Mouse (Mus musculus) stomach, embryonic 15.5 days (tissue): ENCODE measurements around the gene Dgkg. TPM values are rescaled to one million over a fixed set of nuclear protein-coding genes. Genes with fewer than 3 reads are reported as not detected.

Source experiments
- ATAC-seq: fragments of 200-750 bp; cut with Nextera tagmentation; 2 replicates; pipeline ENCODE4 v1.8.0; 2017; ENCODE audit warnings: low read depth, moderate number of reproducible peaks, moderate TSS enrichment; ENCODE audit not compliant: insufficient read depth, low FRiP score
- H3K27ac ChIP-seq: fragments of 300-500 bp; sonication (generic); 2 replicates; pipeline ENCODE4 v1.5.1; 2015; ENCODE audit warnings: mild to moderate bottlenecking, inconsistent platforms
- H3K27me3 ChIP-seq: fragments of 300-500 bp; sonication (generic); replicated peaks from 2 replicates; pipeline ENCODE4 v1.6.1; 2015; ENCODE audit warnings: inconsistent platforms
- H3K36me3 ChIP-seq: fragments of 300-500 bp; sonication (generic); 2 replicates; pipeline ENCODE4 v1.6.1; 2015; ENCODE audit warnings: inconsistent platforms
- H3K4me1 ChIP-seq: fragments of 300-500 bp; sonication (generic); 2 replicates; pipeline ENCODE4 v1.6.1; 2015; ENCODE audit warnings: inconsistent platforms
- H3K4me2 ChIP-seq: fragments of 300-500 bp; sonication (generic); 2 replicates; pipeline ENCODE4 v1.6.1; 2015; ENCODE audit warnings: mild to moderate bottlenecking, inconsistent platforms
- H3K4me3 ChIP-seq: fragments of 300-500 bp; sonication (generic); replicated peaks from 2 replicates; pipeline ENCODE4 v1.5.1; 2015; ENCODE audit warnings: inconsistent platforms
- H3K9ac ChIP-seq: fragments of 300-500 bp; sonication (generic); 2 replicates; pipeline ENCODE4 v1.6.1; 2015; ENCODE audit warnings: inconsistent platforms
- H3K9me3 ChIP-seq: fragments of 300-500 bp; sonication (generic); 2 replicates; pipeline ENCODE4 v1.6.1; 2016; ENCODE audit warnings: inconsistent platforms
- WGBS: fragments of 180-500 bp; shearing (Covaris S2); methylation state at CpG from one replicate; pipeline ENCODE4 v1.1.7; 2015; 5-methylcytosine and 5-hydroxymethylcytosine counted together
- polyA plus RNA-seq: library from polyadenylated mRNA; unstranded; fragments of >200 nt; fragmentation: Nextera tagmentation; extraction: Ambion mirVana; gene quantifications from 2 replicates; pipeline ENCODE4 v1.2.1, GENCODE M21; 2015

Gene Dgkg
- polyA plus RNA-seq, 1 experiment from 2014 or later = 1.5 TPM

DNA sequence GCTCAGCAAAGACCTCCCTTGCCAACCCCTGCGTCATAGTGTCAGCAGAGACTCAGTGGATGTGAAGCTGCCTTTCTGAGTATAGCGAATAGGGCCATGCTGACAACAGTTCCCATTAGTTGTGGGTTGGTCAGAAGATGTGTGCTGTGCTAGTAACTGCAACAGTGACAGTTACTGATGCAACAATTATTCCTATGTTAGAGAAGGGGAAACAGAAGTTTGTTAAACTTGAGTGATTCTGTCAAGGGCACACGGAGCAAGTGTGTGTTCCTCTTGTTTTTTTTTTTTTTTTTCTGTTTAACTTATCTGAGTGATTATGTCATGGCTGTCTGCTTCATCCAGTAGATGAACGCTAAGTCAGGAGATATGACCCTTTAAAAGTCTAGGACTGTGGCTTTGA, 41.2 kb downstream of the Dgkg start:
- no peak overlapping the region for H3K9ac ChIP-seq
- H3K4me1 ChIP-seq = no peaks in the 10 kb centered on the region
- H3K27ac ChIP-seq = no peak overlapping the region
- no peak overlapping the region for H3K4me3 ChIP-seq
- H3K4me2 ChIP-seq = no peak overlapping the region
- H3K36me3 ChIP-seq = no peaks in the 10 kb centered on the region
- no peaks in the 10 kb centered on the region for H3K27me3 ChIP-seq
- WGBS = 70% methylated on average over 4 of the region's 4 CpGs
- ATAC-seq = no peak
- no peaks in the 10 kb centered on the region for H3K9me3 ChIP-seq

DNA sequence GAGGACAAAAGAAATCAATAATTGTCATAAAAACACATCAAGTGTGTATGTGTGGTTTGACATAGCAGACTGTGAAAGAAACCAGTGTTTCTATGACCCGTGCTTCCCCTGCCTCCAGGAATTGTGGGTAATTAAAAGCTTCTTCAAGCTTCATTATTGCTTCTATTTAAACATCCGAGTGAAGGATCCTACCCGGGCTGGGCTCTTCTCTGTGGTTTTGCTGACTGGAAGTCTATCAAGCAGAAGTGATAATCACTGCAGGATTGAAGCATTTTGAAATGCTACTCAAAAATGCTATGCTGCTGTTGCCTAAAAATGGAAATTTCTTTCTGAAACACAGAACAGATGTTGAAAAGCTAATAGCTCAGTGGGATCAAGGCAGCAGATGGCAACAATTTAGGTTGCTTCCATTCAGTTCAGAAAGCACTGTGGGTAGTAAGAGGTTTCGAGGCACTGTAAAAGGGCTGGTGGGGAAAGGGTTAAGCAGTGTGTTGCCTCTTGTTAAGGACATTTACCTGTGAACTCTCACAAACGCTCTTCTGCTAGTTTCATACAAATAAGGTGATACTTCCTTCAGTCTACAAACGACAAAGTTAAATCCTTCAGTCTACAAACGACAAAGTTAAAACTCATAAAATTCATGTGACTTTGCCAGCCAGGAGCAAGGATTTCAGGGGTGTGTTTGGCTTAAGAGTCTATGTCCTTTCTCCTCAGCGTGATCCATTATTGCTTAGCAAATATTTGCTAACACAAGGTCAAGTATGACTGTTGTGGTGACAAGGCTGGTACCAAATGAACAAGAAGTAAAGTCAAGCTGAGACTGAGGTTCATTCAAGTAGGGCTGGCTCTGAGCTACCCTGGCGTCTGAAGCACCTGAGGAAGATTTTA, 43.6 kb downstream of the Dgkg start:
- no peaks in the 10 kb centered on the region for H3K9me3 ChIP-seq
- no peak overlapping the region for H3K9ac ChIP-seq
- peak; percentile 58 for ATAC-seq
- no peak overlapping the region for H3K4me2 ChIP-seq
- 0 out of 2 replicates have a peak, but pooled peaks cover 4% of the 10 kb centered on the region for H3K27me3 ChIP-seq
- H3K4me1 ChIP-seq = no peaks in the 10 kb centered on the region
- no peak overlapping the region for H3K4me3 ChIP-seq
- H3K36me3 ChIP-seq = no peaks in the 10 kb centered on the region
- peak overlapping the region; percentile 32; the same call in 1 of the 2 replicates for H3K27ac ChIP-seq
- WGBS = 47% methylated on average over 9 of the region's 9 CpGs

DNA sequence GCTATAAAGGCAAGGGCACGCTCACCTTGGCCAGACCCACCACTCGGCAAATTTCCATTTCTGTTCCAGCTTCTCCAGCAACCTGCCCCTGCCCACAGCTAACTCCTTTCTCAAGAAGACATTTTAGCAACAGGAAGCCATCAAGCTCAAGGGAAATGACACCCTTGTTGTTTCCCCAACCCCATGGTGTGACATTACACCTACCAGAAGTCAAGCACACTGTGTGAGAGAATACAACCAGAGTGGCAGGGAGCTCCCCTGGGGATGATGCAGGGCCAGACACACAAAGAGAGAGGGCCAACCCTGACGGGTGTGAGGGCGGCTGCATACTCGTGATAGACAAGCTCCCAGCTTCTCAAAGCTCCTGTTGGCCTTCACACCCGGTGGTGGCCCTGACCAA, 49.0 kb downstream of the Dgkg start:
- Histone ChIP-seq H3K4me3 (no peak overlapping the region), H3K36me3 (no peaks in the 10 kb centered on the region), H3K27ac (no peak overlapping the region), H3K27me3 (0 out of 2 replicates have a peak, but pooled peaks cover 4% of the 10 kb centered on the region), H3K4me1 (no peaks in the 10 kb centered on the region), H3K4me2 (no peak overlapping the region), H3K9me3 (no peaks in the 10 kb centered on the region), H3K9ac (no peak overlapping the region)
- no peak for ATAC-seq
- 40% methylated on average over 6 of the region's 6 CpGs for WGBS

DNA sequence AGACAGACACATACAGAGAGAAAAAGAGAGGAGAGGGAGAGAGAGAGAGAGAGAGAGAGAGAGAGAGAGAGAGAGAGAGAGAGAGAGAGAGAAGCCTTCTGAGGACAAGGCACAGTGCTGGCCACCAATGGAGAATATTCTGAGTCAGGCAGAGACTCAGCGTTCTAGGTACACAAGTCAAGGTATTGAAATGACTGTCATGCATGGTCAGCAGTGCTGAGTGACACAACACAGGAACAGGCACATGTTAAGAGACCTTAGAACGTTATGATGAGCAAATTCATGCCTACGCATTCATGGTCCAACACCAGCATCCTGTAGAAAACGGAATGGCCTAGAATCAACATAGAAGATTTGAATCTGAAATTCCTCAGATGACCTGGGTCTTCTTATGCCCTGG, 50.0 kb downstream of the Dgkg start:
- 87% methylated on average over 4 of the region's 4 CpGs for WGBS
- no peak overlapping the region for H3K27ac ChIP-seq
- no peaks in the 10 kb centered on the region for H3K9me3 ChIP-seq
- ATAC-seq = no peak
- no peaks in the 10 kb centered on the region for H3K4me1 ChIP-seq
- no peak overlapping the region for H3K4me2 ChIP-seq
- H3K36me3 ChIP-seq = no peaks in the 10 kb centered on the region
- 0 out of 2 replicates have a peak, but pooled peaks cover 4% of the 10 kb centered on the region for H3K27me3 ChIP-seq
- no peak overlapping the region for H3K9ac ChIP-seq
- H3K4me3 ChIP-seq = no peak overlapping the region

DNA sequence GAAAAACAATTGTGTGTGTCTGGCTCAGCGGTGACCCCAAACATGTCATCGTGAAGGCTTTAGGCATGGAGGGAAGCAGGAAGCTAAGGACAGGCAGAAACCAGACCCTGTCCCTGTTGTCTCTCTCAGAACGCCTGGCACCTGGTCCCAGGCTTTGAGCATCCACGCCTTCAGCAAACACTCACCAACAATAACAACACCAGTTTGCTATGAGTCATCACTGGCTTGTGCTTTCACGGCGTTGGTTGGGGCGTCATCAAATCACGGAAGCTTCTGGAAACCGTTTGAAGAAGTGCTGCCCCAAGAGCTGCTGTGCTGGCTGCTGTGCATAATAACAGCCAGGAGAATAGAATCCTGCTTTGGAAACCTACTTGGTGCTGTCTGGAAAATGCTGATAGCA, 54.6 kb downstream of the Dgkg start:
- no peak for ATAC-seq
- Histone ChIP-seq H3K9me3 (no peaks in the 10 kb centered on the region), H3K36me3 (no peaks in the 10 kb centered on the region), H3K27me3 (no peaks in the 10 kb centered on the region), H3K27ac (peak overlapping the region; percentile 16; the same call in 1 of the 2 replicates), H3K4me1 (no peaks in the 10 kb centered on the region), H3K4me2 (no peak overlapping the region), H3K9ac (no peak overlapping the region), H3K4me3 (no peak overlapping the region)
- 63% methylated on average over 9 of the region's 9 CpGs for WGBS

DNA sequence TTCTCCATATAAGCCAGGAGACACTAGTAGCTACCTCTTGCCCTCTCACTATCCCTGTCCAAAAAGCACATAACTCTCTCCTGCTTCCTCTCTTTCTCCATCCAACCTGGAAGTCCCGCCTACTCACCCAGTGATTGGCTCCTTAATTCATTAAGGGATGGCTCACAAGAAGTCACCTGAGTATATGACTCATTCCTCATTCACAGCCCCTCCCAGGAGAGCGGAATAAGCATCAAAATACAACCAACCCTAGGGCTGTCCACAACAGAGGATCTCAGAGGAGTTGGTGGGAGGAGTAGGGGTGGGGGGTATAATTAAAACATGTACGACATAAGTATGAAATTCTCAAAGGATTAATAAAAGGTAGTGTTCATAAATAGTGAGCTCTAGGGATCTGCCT, 55.3 kb downstream of the Dgkg start:
- Histone ChIP-seq H3K27ac (0 out of 2 replicates have a peak overlapping the region, but pooled peaks have one; percentile 16), H3K4me1 (no peaks in the 10 kb centered on the region), H3K4me2 (no peak overlapping the region), H3K9me3 (no peaks in the 10 kb centered on the region), H3K9ac (no peak overlapping the region), H3K27me3 (no peaks in the 10 kb centered on the region), H3K36me3 (no peaks in the 10 kb centered on the region), H3K4me3 (no peak overlapping the region)
- 83% methylated on average over 3 of the region's 3 CpGs for WGBS
- ATAC-seq = no peak

DNA sequence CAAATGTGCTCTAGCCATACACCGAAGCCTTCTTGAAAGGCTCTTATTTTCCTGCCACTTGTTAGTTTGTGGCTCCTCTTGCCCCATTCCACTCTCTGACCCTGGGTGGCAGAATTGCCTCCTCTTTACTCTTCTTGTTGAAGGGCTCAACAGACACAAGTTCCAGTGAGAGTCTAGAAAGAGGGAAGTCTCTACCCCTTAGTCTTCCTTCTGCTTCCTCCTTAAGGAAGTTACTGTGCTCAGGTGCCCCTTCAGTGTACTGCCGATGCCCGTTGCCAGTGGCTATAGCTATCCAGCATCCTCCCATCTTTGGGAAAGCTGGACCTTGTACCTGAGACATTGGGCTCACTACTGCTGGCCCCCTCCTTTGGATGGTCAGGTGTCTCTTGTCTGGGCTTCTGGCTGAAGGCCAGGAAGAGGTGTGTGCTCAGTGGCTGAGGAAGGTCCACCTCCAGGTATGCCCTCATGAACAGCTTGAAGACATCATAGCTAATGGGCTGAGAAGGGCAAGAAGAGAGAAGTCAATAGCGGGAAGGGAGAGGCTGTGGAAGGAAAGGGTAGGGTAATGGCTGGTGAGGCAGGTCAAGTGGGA, 56.8 kb downstream of the Dgkg start:
- Histone ChIP-seq H3K9ac (no peak overlapping the region), H3K36me3 (no peaks in the 10 kb centered on the region), H3K4me3 (no peak overlapping the region), H3K4me2 (no peak overlapping the region), H3K27ac (no peak overlapping the region), H3K4me1 (no peaks in the 10 kb centered on the region), H3K27me3 (no peaks in the 10 kb centered on the region), H3K9me3 (no peaks in the 10 kb centered on the region)
- no peak for ATAC-seq
- 75% methylated on average over 4 of the region's 4 CpGs for WGBS

DNA sequence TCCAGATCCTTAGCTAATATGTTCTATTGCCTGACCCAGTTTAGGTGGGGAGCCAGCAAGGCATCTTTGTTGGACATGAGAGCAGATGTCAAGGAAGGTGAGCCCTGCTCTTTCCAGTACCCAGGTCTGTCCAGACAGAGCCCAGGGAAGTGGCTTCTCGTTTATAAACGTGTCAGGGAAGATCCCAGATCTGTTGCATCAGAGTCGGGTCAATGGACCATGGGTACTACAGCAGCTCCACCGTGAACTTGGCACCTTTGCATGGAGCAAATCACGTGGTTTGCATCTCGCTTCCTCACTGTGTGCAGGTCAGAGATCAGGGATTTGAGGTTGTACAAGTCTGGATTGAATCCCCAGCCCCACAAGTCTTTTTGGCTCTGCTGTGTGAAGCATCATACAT, 58.3 kb downstream of the Dgkg start:
- Histone ChIP-seq H3K9ac (no peak overlapping the region), H3K27me3 (no peaks in the 10 kb centered on the region), H3K4me1 (no peaks in the 10 kb centered on the region), H3K36me3 (no peaks in the 10 kb centered on the region), H3K27ac (no peak overlapping the region), H3K9me3 (no peaks in the 10 kb centered on the region), H3K4me2 (no peak overlapping the region), H3K4me3 (no peak overlapping the region)
- WGBS = 76% methylated on average over 6 of the region's 6 CpGs
- no peak for ATAC-seq

DNA sequence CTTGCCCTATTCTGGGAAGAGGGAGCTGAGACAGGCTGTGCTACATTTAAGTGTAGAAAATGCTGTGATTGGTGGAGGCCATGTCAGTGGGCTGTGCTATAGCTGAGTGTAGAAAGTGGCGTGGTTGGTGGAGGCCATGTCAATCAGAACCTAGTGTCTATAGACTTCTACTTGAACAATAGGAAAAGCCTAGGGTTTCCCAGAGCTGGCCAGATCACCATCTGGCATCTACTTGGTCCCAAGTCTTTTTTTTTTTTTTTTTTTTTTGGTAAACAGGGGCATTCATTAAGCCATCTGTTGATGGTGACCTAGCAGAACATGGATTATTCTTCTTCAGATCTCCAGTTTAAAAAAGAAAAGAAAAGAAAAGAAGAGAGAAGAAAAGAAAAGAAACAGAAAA, 60.6 kb downstream of the Dgkg start:
- Histone ChIP-seq H3K27me3 (no peaks in the 10 kb centered on the region), H3K9ac (no peak overlapping the region), H3K27ac (no peak overlapping the region), H3K4me1 (no peaks in the 10 kb centered on the region), H3K4me3 (no peak overlapping the region), H3K36me3 (no peaks in the 10 kb centered on the region), H3K4me2 (no peak overlapping the region), H3K9me3 (no peaks in the 10 kb centered on the region)
- 94% methylated on average over 1 of the region's 1 CpGs for WGBS
- no peak for ATAC-seq

DNA sequence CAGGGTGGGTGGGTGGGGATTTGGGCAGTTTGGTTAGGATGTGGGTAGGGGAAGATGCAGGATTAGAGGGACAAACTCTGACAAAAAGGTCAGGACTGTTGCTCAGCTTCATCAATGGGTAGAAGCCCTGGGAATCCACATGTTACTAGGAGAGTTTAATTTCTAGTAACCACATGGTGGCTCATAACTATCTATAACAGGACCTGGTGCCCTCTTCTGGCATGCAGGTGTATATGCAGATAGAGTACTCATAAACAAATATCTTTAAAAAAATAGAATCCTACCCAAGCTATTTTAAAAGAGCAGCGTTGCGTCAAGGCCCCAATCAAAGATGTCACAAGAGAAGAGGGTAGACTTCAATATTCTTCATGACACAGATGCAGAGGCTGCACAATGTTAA, 63.1 kb downstream of the Dgkg start:
- 94% methylated on average over 2 of the region's 2 CpGs for WGBS
- no peaks in the 10 kb centered on the region for H3K36me3 ChIP-seq
- no peaks in the 10 kb centered on the region for H3K9me3 ChIP-seq
- no peak overlapping the region for H3K9ac ChIP-seq
- ATAC-seq = no peak
- H3K4me2 ChIP-seq = no peak overlapping the region
- no peaks in the 10 kb centered on the region for H3K4me1 ChIP-seq
- H3K27ac ChIP-seq = no peak overlapping the region
- H3K27me3 ChIP-seq = no peaks in the 10 kb centered on the region
- H3K4me3 ChIP-seq = no peak overlapping the region

DNA sequence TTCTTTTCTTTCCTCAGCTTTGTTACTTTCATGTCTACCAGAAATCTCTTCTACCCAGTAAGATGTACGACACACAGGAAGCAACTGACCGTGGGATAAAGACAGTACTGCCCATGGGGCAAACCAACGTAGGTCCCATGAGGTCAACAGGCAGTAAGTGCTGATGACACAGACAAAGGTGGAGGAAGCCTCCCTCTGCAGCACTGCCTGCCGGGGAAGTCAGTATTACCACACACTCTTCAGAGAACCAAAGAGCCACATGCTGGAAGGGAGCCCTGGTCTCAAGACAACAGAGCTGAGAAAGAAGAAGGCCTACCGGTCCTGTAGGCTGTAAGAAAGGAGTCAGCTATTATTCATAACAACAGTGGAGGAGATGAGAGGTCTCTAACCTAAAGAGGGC, 67.4 kb downstream of the Dgkg start:
- WGBS = 69% methylated on average over 5 of the region's 5 CpGs

DNA sequence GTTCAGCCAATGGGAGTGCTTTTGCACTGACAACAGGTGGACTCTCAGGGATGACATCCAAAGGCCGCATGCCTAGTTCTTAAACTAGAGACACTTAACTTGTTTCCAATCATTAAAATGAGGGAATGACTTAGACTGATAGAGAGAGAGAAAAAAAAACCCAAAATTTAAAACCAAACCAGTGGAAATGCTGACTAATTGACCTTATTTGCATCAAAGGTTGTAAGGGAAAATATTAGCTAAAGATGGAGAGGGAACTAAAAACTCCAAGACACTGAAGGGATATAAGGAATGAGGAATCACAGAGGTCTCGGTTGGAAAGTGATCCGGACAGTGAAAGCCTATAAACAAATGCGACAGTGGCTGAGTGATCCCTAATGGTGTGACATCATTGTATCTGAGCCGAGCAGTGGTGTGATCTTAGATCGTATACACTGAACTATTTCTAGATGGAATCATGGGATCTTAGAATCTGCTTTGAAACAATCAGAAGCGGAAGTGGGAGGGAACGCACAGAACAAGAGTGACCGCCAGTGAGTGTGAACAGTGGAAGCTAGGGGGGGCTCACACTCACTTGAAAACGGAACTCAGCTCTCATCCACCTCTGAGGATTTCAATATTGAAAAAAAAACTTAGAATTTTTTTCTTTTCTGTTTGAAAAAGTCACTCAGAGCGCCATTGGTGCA, 70.7 kb downstream of the Dgkg start:
- H3K36me3 ChIP-seq = no peaks in the 10 kb centered on the region
- no peak overlapping the region for H3K4me3 ChIP-seq
- no peak overlapping the region for H3K4me2 ChIP-seq
- H3K4me1 ChIP-seq = no peaks in the 10 kb centered on the region
- no peaks in the 10 kb centered on the region for H3K27me3 ChIP-seq
- no peaks in the 10 kb centered on the region for H3K9me3 ChIP-seq
- no peak overlapping the region for H3K27ac ChIP-seq
- H3K9ac ChIP-seq = no peak overlapping the region
- no peak for ATAC-seq
- WGBS = 69% methylated on average over 11 of the region's 11 CpGs

More for the DNA sequence above, 67.4 kb downstream of the Dgkg start:
- H3K27me3 ChIP-seq = no peaks in the 10 kb centered on the region
- no peak overlapping the region for H3K27ac ChIP-seq
- H3K36me3 ChIP-seq = no peaks in the 10 kb centered on the region
- no peak for ATAC-seq
- H3K4me1 ChIP-seq = no peaks in the 10 kb centered on the region
- H3K4me2 ChIP-seq = no peak overlapping the region
- H3K9ac ChIP-seq = no peak overlapping the region
- H3K9me3 ChIP-seq = no peaks in the 10 kb centered on the region
- no peak overlapping the region for H3K4me3 ChIP-seq
